Mouse (Mus musculus): ENCODE measurements around the gene Ephx1. TPM values are rescaled to one million over a fixed set of nuclear protein-coding genes. Genes with fewer than 3 reads are reported as not detected.
A peak's percentile ranks its signal among the peaks of the same experiment; 100 is the strongest.
"Not testable (repeated sequence)": the region's sequence is repeated elsewhere in the genome, so short reads cannot be mapped to it uniquely, and the experiment has no call there.

The Ephx1 gene
- total RNA-seq, 2 experiments from 2014 or later, result 30.2 to 31.6 TPM

DNA sequence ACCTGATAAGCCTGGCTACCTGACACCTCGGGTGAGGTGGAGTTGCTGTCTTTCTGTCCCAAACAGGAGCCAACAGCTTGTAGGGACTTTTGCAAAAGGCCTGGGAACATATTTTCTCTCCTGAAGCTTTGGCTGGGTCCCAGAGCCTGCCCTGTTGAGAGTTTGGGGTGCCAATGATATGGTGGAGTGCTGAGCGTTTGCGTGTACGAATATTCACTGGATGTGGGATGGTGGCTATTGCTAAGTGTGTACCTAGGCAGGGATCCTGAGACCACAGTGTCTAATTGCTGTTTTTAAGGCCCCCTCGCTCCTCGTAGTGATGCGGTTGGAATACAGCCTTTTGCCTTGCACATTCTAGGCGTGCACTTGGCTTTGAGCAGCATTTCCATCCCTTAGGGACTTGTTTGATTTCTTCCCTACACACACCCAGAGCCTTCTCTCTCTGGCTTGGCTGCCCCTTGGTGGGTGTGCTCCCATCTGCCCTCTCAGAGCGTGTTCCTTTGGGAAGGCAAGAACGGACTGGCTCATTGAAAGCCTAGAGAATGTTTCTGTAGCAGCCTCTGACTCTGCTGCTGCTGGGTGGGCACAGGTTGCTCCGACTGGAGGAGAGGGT, 77.6 kb downstream of the Ephx1 start:
- intact Hi-C loops (cut with DNase I), result no loop called here
- no peak for DNase-seq (ENCODE audit: low spot score in 2 of 2)

DNA sequence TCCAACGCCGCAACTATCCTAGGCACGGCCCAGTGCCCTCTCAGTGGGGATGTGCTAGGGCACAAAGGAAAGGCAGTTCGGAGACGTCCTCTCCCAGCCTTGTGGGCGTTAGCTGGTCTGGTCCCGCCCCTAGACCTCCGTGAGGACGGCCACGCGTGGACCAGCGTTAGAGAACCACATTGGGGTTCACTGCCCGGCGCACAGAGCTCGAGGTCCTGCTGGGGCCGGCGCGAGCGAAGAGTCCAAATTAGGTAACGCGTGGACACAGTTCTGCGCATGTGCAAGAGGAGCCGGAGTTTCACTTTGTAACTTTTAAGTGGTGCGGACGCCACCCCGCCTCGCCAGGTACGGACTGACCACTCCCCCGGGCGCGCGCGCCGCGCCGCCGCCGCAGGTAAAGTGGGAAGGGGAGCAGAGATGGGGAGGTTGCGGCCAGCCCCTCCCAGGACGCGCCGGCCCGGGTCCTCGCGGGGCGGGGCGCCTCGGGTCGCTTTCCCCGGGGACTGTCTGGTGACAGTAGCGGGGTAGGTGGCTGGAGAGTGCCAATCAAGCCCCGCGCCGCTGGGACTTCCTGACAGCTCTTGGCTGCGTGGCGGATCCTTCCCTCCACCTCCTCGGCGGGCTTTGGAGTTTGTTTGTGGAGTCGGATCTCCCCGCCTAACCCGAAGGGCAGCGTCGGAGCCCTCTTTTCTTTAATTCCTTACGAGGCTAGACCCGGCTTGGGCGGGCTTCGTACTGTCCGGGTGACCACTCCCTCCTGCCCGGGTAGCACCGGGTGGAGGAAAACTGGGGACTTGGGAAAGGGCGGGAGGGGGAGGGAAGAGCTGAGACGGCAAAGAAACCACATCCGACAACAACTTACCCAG, 78.3 kb downstream of the Ephx1 start, which contains the start of gene Tmem63a:
Gene Tmem63a, plus strand, starts transcription at position 179 of the 866 bp plus-strand sequence.
- intact Hi-C loops (cut with DNase I), result no loop called here
- peak; percentile 30 to 47 for DNase-seq (ENCODE audit: low spot score in 2 of 2)

DNA sequence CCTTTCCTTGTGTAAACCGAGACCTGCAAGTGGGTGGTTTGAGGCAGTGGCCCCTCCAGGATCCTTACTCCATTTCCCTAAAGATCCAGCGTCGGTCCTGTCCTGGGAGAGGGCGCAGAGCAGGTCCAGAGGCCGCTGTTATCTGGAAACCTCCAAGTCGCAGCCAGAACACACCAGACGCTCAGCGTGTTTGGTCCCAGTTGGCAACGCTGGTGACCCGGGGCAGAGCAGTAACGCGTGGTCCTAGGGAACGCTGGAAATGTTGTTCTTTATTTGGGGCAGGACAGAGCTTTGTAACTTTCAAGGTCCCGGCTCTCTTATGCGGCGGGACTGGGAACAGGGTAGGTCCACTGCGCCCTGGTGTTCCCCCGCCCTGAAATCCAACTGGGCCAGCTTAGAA, 79.0 kb downstream of the Ephx1 start:
- intact Hi-C loops (cut with DNase I), result no loop called here

DNA sequence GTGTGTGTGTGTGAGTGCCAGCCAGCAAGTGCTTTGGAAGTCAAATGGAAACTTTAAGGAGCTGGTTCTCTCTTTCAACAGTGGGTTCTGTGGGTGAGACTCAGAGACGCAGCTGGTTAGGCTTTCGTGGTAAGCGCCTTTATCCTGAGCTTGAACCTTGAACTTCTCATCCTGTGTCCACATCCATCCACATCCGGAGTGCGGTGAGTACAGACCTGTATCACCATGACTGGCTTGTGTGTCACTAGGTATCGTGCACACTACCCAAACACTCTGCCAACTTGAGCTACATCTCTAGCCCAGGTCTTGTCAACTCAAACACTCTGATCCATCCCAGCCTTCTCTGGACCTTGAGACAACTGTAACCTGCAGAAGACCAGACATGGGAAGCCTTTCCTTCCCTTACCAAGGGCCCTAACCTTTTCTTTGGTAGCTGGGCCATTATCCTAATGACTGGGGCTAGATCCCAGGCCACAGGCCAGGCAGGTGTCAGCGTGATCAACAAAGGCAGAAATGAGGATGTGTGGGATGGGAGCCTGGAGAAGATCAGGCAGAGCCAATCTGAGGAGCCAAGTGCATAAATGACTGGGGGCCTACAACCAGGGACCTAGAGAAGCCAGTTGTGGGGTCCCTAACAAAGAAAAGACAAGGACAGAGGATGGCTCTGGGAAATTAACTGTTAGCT, 79.8 kb downstream of the Ephx1 start:
- intact Hi-C loops (cut with DNase I), result no loop called here
- DNase-seq (ENCODE audit: low spot score in 2 of 2), result no peak

More for the DNA sequence above, 79.0 kb downstream of the Ephx1 start:
- DNase-seq (ENCODE audit: low spot score in 2 of 2), result no peak

DNA sequence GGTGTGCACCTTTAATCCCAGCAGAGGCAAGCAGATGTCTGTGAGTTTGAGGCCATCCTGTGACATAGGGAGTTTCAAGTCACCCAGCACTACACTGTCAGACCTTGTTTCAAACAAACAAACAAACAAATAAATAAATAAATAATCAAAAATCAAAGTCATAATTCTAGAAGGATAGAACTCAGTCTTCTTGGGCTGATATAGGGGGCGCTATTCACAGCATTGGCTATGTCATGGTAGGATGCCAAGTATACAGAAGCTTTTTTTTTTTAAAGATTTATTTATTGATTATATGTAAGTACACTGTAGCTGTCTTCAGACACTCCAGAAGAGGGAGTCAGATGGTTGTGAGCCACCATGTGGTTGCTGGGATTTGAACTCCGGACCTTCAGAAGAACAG, 81.9 kb downstream of the Ephx1 start:
- DNase-seq (ENCODE audit: low spot score in 2 of 2), result not testable (repeated sequence)
- intact Hi-C loops (cut with DNase I), result loop anchor here (2.0 kb wide), 1 partner anchor 18 kb away; no protein-coding TSS in a partner anchor

DNA sequence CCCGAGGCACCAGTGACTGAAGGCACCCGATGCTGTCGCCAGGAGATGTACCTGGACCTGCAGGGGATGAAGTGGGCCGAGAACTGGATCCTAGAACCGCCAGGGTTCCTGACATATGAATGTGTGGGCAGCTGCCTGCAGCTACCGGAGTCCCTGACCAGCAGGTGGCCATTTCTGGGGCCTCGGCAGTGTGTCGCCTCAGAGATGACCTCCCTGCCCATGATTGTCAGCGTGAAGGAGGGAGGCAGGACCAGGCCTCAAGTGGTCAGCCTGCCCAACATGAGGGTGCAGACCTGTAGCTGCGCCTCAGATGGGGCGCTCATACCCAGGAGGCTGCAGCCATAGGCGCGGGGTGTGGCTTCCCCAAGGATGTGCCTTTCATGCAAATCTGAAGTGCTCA, 83.1 kb downstream of the Ephx1 start:
- not testable (repeated sequence) for DNase-seq (ENCODE audit: low spot score in 2 of 2)
- intact Hi-C loops (cut with DNase I), result loop anchor here (2.0 kb wide), 1 partner anchor 17 kb away; no protein-coding TSS in a partner anchor

DNA sequence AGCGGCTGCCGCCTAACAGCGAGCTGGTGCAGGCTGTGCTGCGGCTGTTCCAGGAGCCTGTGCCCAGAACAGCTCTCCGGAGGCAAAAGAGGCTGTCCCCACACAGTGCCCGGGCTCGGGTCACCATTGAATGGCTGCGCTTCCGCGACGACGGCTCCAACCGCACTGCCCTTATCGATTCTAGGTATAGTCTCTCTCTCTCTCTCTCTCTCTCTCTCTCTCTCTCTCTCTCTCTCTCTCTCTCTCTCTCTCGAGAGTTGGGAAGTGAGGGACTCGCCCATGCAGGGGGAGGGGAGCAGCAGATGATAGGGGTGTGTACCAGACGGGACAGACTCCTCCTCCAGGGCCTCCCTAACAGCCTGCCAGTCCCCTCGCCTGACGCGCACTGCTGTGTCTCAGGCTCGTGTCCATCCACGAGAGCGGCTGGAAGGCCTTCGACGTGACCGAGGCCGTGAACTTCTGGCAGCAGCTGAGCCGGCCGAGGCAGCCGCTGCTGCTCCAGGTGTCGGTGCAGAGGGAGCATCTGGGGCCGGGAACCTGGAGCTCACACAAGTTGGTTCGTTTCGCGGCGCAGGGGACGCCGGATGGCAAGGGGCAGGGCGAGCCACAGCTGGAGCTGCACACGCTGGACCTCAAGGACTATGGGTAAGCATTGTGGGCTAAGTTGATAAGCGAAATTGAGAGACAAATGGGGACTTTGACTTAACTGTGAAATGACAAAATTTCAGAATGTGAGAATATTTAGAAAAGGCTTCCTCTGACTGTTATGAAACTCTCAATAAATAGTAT, 83.9 kb downstream of the Ephx1 start:
- DNase-seq (ENCODE audit: low spot score in 2 of 2); intact Hi-C loops (cut with DNase I): not testable (repeated sequence)

DNA sequence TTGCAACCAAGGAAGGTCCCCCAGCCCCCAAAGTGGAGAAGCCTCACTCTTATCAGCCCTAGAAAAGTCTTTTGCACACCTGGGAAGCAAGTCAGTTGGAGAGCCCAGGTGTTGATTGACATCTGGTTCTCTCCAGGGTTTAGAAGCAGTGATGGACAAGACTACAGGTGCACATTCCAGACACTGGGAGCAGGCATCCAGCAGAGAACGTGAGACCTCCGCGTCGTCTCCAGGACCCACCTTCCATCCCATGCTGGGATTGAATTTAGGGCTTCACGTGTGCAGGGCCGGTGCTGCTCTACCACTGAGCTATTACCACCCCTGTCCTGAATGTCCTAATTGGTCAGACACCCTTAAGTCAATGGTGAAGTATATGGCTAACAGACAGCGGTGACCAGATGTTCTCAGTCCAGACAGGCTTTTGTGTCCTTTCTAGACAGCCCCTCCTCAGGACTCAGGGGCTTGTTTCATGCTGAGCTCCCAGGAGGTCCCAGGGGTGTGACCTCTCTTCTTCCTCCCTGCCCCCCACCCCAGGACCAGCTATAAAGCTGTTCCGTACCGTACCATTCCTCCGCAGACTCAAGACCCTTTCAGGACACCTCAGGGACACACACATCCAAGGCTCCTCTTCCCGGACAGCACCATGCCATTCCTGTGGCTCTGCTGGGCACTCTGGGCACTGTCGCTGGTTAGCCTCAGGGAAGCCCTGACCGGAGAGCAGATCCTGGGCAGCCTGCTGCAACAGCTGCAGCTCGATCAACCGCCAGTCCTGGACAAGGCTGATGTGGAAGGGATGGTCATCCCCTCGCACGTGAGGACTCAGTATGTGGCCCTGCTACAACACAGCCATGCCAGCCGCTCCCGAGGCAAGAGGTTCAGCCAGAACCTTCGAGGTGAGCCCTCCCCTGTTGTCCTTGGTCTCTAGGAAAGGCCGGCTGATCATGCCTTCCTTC, 86.0 kb downstream of the Ephx1 start, which contains the start of gene Lefty1:
Gene Lefty1, plus strand, starts transcription at position 556 of the 953 bp plus-strand sequence.
- intact Hi-C loops (cut with DNase I), result no loop called here
- no peak for DNase-seq (ENCODE audit: low spot score in 2 of 2)

DNA sequence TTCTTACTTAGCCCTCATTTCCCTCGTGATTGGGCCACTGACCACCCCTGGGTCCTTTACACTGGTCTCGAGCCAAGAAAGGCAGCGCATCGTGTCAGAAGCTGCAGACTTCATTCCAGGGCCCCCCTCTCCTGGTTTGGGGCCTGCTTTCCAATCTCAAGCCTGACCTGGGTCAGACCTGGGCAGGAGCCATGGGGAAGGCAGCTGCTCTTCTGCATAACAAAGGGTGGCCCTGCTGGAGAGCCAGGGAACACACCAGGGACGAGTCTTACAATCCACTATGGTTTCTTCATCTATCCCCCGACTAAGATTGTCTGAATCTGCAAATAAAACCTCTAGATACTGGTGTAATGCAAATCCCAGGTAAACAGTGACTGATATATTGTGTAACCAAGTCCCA, 87.0 kb downstream of the Ephx1 start:
- intact Hi-C loops (cut with DNase I), result no loop called here
- DNase-seq (ENCODE audit: low spot score in 2 of 2), result no peak

DNA sequence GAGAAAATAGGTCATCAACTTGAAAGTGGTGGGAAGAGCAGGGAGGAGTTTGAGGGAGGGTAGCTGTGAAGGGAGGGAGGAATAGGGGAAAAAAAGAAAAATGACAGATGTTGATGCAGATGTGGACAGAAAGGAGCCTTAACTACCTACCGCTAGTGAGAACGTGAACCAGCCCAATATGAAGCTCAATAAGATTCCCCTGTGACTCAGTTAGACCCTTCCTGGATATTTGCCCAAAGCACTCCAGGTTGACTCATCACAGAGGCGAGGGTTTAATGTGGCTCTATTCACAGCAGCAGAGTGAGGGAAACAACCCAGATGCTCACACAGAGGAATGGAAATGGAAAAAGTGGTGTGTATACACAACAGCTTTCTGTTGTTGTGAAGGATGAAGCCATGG, 89.6 kb downstream of the Ephx1 start:
- DNase-seq (ENCODE audit: low spot score in 2 of 2), result no peak
- intact Hi-C loops (cut with DNase I), result no loop called here

DNA sequence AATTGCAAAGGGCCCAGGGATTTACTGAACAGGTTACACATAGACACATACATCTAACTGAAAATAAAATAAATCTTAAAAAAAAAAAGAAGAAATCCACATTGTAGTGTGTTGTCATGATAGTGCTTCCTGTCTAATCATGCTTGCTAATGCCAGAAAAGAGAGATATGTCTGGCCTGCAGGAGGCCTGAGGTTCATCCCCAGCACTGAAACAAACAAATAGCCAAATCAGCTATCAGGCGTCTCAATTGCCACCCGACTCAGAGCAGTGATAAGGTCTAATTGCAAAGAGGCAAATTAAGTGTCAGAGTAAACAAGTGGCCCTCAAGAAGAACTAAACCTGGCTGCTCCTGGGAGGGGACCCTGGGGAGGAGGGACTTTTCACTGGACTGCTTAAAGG, 91.1 kb downstream of the Ephx1 start:
- intact Hi-C loops (cut with DNase I), result no loop called here
- no peak for DNase-seq (ENCODE audit: low spot score in 2 of 2)

DNA sequence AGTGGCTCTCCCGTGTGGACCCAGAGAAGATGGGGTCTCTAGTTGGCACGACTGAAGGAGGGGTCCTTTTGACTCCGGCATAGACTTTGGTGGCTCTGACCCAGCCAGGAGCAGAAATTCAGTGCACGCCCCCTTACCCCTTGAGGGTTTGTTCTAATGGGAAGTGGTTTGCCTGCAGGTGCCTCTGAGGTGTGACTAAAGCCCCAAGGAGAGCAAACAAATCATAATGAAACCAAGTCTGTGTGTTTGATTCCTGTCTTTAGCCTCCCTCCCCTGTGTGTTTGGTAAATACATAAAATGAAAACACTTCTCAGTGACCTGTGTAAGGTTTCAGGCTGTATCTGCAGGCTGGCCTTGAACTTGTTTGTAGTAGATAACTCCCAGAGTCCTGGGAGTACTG, 94.4 kb downstream of the Ephx1 start:
- intact Hi-C loops (cut with DNase I), result no loop called here
- DNase-seq (ENCODE audit: low spot score in 2 of 2), result no peak

Other genes with a start within 250 kb of the Ephx1 start
- gene H3f3a, start 207.0 kb downstream of the Ephx1 start, total RNA-seq (2021), result 100 to 1,000 TPM; 274 to 285 TPM
- 10 to 100 TPM; 20.3 to 21.9 TPM for gene Sde2, start 169.8 kb downstream of the Ephx1 start, total RNA-seq (2021)
- under 1 TPM; 0.69 to 0.77 TPM for gene Lefty2, start 127.8 kb downstream of the Ephx1 start, total RNA-seq (2021)
- 10 to 100 TPM; 26.0 to 27.3 TPM for gene Pycr2, start 116.6 kb downstream of the Ephx1 start, total RNA-seq (2021)
- gene Lefty1, start 85.9 kb downstream of the Ephx1 start, total RNA-seq (2021), result under 1 TPM in 1 of 2 experiments, not detected in 1; 0.20 TPM
- gene Tmem63a, start 78.6 kb downstream of the Ephx1 start, total RNA-seq (2021), result 10 to 100 TPM; 13.8 to 20.6 TPM
- gene 9130409I23Rik, start 30.3 kb upstream of the Ephx1 start, total RNA-seq (2021), result not detected
- gene Nvl, start 123.3 kb upstream of the Ephx1 start, total RNA-seq (2021), result 10 to 100 TPM; 25.4 to 40.2 TPM
- 10 to 100 TPM; 20.9 to 23.6 TPM for gene Cnih4, start 123.8 kb upstream of the Ephx1 start, total RNA-seq (2021)
- 100 to 1,000 TPM in 1 of 2 experiments, 10 to 100 TPM in 1; 98.1 to 119 TPM for gene Wdr26, start 191.1 kb upstream of the Ephx1 start, total RNA-seq (2021)

Measured in left cerebral cortex, postnatal 36 days (tissue).